ENCODE assay signal across 10 mouse cellular contexts in the genomic region with DNA sequence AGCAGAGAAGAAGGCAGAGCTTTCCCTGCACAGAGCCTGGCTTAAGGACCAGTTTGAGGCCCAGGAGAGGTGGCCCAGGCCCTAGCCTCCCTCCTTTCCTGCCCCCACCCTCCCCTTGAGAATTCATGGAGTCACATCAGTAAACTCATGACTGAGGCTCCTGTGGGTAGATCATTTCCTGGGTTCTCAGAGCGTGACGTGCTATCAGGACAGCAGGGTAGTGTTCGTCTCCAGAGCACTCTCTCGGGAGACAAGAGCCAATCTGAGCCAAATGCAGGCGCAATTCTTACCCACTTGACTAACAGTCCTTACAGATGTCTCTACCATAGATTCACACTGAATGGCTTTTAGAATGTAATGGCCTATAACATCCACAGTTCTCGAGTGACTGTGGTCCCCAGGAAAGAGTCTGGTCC. TPM values are rescaled to one million over a fixed set of nuclear protein-coding genes. Genes with fewer than 3 reads are reported as not detected.
A peak's percentile ranks its signal among the peaks of the same experiment; 100 is the strongest.
DNase-seq lines count a peak whose midpoint lies in the region; ATAC-seq lines count a peak whose summit lies in the region.
"Had no signal": no experiment of that assay in that cellular context is flagged by ENCODE, and none has a peak within 500 bp of the region (broad histone marks: within the 10 kb centered on the region; RNA-seq: fewer than 3 reads in every experiment).

No protein-coding gene starts in this region.

- no peaks in the 10 kb centered on the region for H3K9me3 ChIP-seq in forebrain, embryonic 14.5 days (replicated peaks; ENCODE audit: control insufficient read depth, low read length)
- H3K9me3 ChIP-seq in forebrain, embryonic 11.5 days (ENCODE audit: control insufficient read depth, low read length): no peaks in the 10 kb centered on the region
- H3K9me3 ChIP-seq in neural tube, embryonic 11.5 days (ENCODE audit: control insufficient read depth, low read length): no peaks in the 10 kb centered on the region
- no peaks in the 10 kb centered on the region for H3K9me3 ChIP-seq in intestine, embryonic 16.5 days (ENCODE audit: control insufficient read depth, low read length)
- H3K9me3 ChIP-seq in stomach, embryonic 16.5 days (replicated peaks; ENCODE audit: control insufficient read depth, low read length): no peaks in the 10 kb centered on the region
- H3K9me3 ChIP-seq: liver, embryonic 12.5 days had no signal

- H3K27ac ChIP-seq in forebrain, embryonic 14.5 days (ENCODE audit: low read depth, low read length): peak overlapping the region; percentile 46; the same call in 1 of the 2 replicates
- no peak overlapping the region for H3K27ac ChIP-seq in forebrain, embryonic 11.5 days (ENCODE audit: low read depth, low read length)
- H3K27ac ChIP-seq in neural tube, embryonic 11.5 days (ENCODE audit: low read depth, low read length): no peak overlapping the region
- peak overlapping the region; percentile 68 for H3K27ac ChIP-seq in intestine, embryonic 16.5 days (ENCODE audit: low read length)
- H3K27ac ChIP-seq in stomach, embryonic 16.5 days (ENCODE audit: low read length): peak overlapping the region; percentile 79
- H3K27ac ChIP-seq: liver, embryonic 12.5 days had no signal

- no peak overlapping the region for H3K4me3 ChIP-seq in forebrain, embryonic 14.5 days (ENCODE audit: low read depth, low read length)
- H3K4me3 ChIP-seq in forebrain, embryonic 11.5 days (ENCODE audit: low read depth, low read length): no peak overlapping the region
- H3K4me3 ChIP-seq in neural tube, embryonic 11.5 days (ENCODE audit: low read depth, low read length): no peak overlapping the region
- H3K4me3 ChIP-seq in intestine, embryonic 16.5 days (ENCODE audit: low read length): no peak overlapping the region
- H3K4me3 ChIP-seq in stomach, embryonic 16.5 days (replicated peaks; ENCODE audit: low read length): no peak overlapping the region
- H3K4me3 ChIP-seq: liver, embryonic 12.5 days had no signal

- no peak for ATAC-seq in forebrain, embryonic 14.5 days
- no peak for ATAC-seq in forebrain, embryonic 11.5 days (replicated peaks; ENCODE audit: low FRiP score)
- no peak for ATAC-seq in neural tube, embryonic 11.5 days (ENCODE audit: insufficient read depth, low FRiP score, low TSS enrichment)
- ATAC-seq in intestine, embryonic 16.5 days: peak; percentile 46
- peak; percentile 18; the same call in 1 of the 2 replicates for ATAC-seq in stomach, embryonic 16.5 days (ENCODE audit: insufficient read depth, low FRiP score)
- ATAC-seq: liver, embryonic 12.5 days had no signal

- H3K4me1 ChIP-seq in forebrain, embryonic 14.5 days (ENCODE audit: control insufficient read depth, insufficient read depth, low read length): peaks cover 8% of the 10 kb centered on the region
- no peaks in the 10 kb centered on the region; the same call in 1 of the 2 replicates for H3K4me1 ChIP-seq in forebrain, embryonic 11.5 days (replicated peaks; ENCODE audit: control insufficient read depth, insufficient read depth, low read length)
- 0 out of 2 replicates have a peak, but pooled peaks cover 3% of the 10 kb centered on the region for H3K4me1 ChIP-seq in neural tube, embryonic 11.5 days (ENCODE audit: control insufficient read depth, insufficient read depth, low read length)
- H3K4me1 ChIP-seq in intestine, embryonic 16.5 days (ENCODE audit: control insufficient read depth, insufficient read depth, low read length): peaks cover 28% of the 10 kb centered on the region
- peaks cover 28% of the 10 kb centered on the region for H3K4me1 ChIP-seq in stomach, embryonic 16.5 days (ENCODE audit: control insufficient read depth, insufficient read depth, low read length)

- DNase-seq in forebrain, embryonic 14.5 days (ENCODE audit: low spot score): no peak
- DNase-seq in forebrain, embryonic 11.5 days (ENCODE audit: low spot score): no peak
- DNase-seq in neural tube, embryonic 11.5 days (ENCODE audit: low spot score): no peak
- DNase-seq in neural tube, embryonic 10.5 days (ENCODE audit: extremely low spot score, low spot score): no peak
- no peak for DNase-seq in right cerebral cortex, postnatal 14 days
- DNase-seq in cerebellum, adult 8-10 months: no peak

- H3K27me3 ChIP-seq in forebrain, embryonic 14.5 days (replicated peaks; ENCODE audit: control insufficient read depth, insufficient read depth, low read length): no peaks in the 10 kb centered on the region
- no peaks in the 10 kb centered on the region for H3K27me3 ChIP-seq in forebrain, embryonic 11.5 days (ENCODE audit: control insufficient read depth, insufficient read depth, low read length)
- H3K27me3 ChIP-seq in neural tube, embryonic 11.5 days (ENCODE audit: control insufficient read depth, insufficient read depth, low read length): no peaks in the 10 kb centered on the region
- H3K27me3 ChIP-seq in intestine, embryonic 16.5 days (replicated peaks; ENCODE audit: control insufficient read depth, insufficient read depth, low read length): no peaks in the 10 kb centered on the region
- H3K27me3 ChIP-seq in stomach, embryonic 16.5 days (ENCODE audit: control insufficient read depth, insufficient read depth, low read length): no peaks in the 10 kb centered on the region

- 69% methylated on average over 6 of the region's 6 CpGs for WGBS in forebrain, embryonic 14.5 days
- WGBS in forebrain, embryonic 11.5 days: 76% methylated on average over 6 of the region's 6 CpGs
- WGBS in neural tube, embryonic 11.5 days: 58% methylated on average over 6 of the region's 6 CpGs
- WGBS in intestine, embryonic 16.5 days: 41% methylated on average over 6 of the region's 6 CpGs
- 51% methylated on average over 6 of the region's 6 CpGs for WGBS in stomach, embryonic 16.5 days

- no peaks in the 10 kb centered on the region for H3K36me3 ChIP-seq in forebrain, embryonic 14.5 days (ENCODE audit: control insufficient read depth, insufficient read depth, low read length)
- no peaks in the 10 kb centered on the region for H3K36me3 ChIP-seq in forebrain, embryonic 11.5 days (ENCODE audit: control insufficient read depth, insufficient read depth, low read length)
- H3K36me3 ChIP-seq in neural tube, embryonic 11.5 days (ENCODE audit: control insufficient read depth, insufficient read depth, low read length): no peaks in the 10 kb centered on the region
- no peaks in the 10 kb centered on the region for H3K36me3 ChIP-seq in intestine, embryonic 16.5 days (ENCODE audit: control insufficient read depth, insufficient read depth, low read length)
- no peaks in the 10 kb centered on the region for H3K36me3 ChIP-seq in stomach, embryonic 16.5 days (ENCODE audit: control insufficient read depth, insufficient read depth, low read length)
- H3K36me3 ChIP-seq: liver, embryonic 12.5 days had no signal

- no peak overlapping the region for H3K9ac ChIP-seq in forebrain, embryonic 14.5 days (ENCODE audit: low read length)
- H3K9ac ChIP-seq in forebrain, embryonic 11.5 days (ENCODE audit: low read length): no peak overlapping the region
- H3K9ac ChIP-seq in neural tube, embryonic 11.5 days (ENCODE audit: low read length): peak overlapping the region; percentile 4; the same call in 1 of the 2 replicates
- no peak overlapping the region for H3K9ac ChIP-seq in intestine, embryonic 16.5 days (ENCODE audit: low read depth, low read length)
- no peak overlapping the region for H3K9ac ChIP-seq in stomach, embryonic 16.5 days (ENCODE audit: low read length)
- H3K9ac ChIP-seq: liver, embryonic 12.5 days had no signal

- no peak overlapping the region for H3K4me2 ChIP-seq in forebrain, embryonic 14.5 days (ENCODE audit: low read length)
- H3K4me2 ChIP-seq in forebrain, embryonic 11.5 days (ENCODE audit: low read depth, low read length, severe bottlenecking): no peak overlapping the region
- no peak overlapping the region for H3K4me2 ChIP-seq in neural tube, embryonic 11.5 days (ENCODE audit: low read depth)
- no peak overlapping the region for H3K4me2 ChIP-seq in intestine, embryonic 16.5 days (ENCODE audit: low read depth, low read length)
- no peak overlapping the region for H3K4me2 ChIP-seq in stomach, embryonic 16.5 days (ENCODE audit: low read depth, low read length)
- H3K4me2 ChIP-seq: liver, embryonic 12.5 days had no signal

RNA-seq across cellular contexts. Expression of a gene that starts 18.1 kb away (rescaled TPM):
- polyA plus RNA-seq in forebrain, embryonic 14.5 days (2014; fragmentation: Nextera tagmentation; extraction: Ambion mirVana): 10.4 TPM in 2 replicates
- 4.0 and 4.4 TPM in 2 replicates for polyA plus RNA-seq in forebrain, embryonic 11.5 days (2014; fragmentation: Nextera tagmentation; extraction: Ambion mirVana)
- polyA plus RNA-seq in neural tube, embryonic 11.5 days (2014; fragmentation: Nextera tagmentation; extraction: Ambion mirVana): 6.5 and 7.2 TPM in 2 replicates
- polyA plus RNA-seq in intestine, embryonic 16.5 days (2015; fragmentation: Nextera tagmentation; extraction: Ambion mirVana): 1.7 and 2.1 TPM in 2 replicates
- polyA plus RNA-seq in stomach, embryonic 16.5 days (2015; fragmentation: Nextera tagmentation; extraction: Ambion mirVana): 3.6 and 4.0 TPM in 2 replicates

RNA-seq across cellular contexts. Expression of a gene that starts 25.3 kb away (rescaled TPM):
- polyA plus RNA-seq in forebrain, embryonic 14.5 days (2014; fragmentation: Nextera tagmentation; extraction: Ambion mirVana): not detected in 2 replicates
- polyA plus RNA-seq in forebrain, embryonic 11.5 days (2014; fragmentation: Nextera tagmentation; extraction: Ambion mirVana): not detected in 2 replicates
- polyA plus RNA-seq in neural tube, embryonic 11.5 days (2014; fragmentation: Nextera tagmentation; extraction: Ambion mirVana): 11.5 and 14.5 TPM in 2 replicates
- 0.12 and 0.22 TPM in 2 replicates for polyA plus RNA-seq in intestine, embryonic 16.5 days (2015; fragmentation: Nextera tagmentation; extraction: Ambion mirVana)
- 0.60 and 9.8 TPM in 2 replicates for polyA plus RNA-seq in stomach, embryonic 16.5 days (2015; fragmentation: Nextera tagmentation; extraction: Ambion mirVana)
- polyA plus RNA-seq: small intestine, adult 2 months had no signal

RNA-seq across cellular contexts. Expression of a gene that starts 45.0 kb away (rescaled TPM):
- 2.4 and 3.2 TPM in 2 replicates for polyA plus RNA-seq in forebrain, embryonic 14.5 days (2014; fragmentation: Nextera tagmentation; extraction: Ambion mirVana)
- 0.09 TPM in 1 of 2 replicates, not detected in the other for polyA plus RNA-seq in forebrain, embryonic 11.5 days (2014; fragmentation: Nextera tagmentation; extraction: Ambion mirVana)
- polyA plus RNA-seq in neural tube, embryonic 11.5 days (2014; fragmentation: Nextera tagmentation; extraction: Ambion mirVana): 0.37 and 0.54 TPM in 2 replicates
- 0.11 and 0.16 TPM in 2 replicates for polyA plus RNA-seq in intestine, embryonic 16.5 days (2015; fragmentation: Nextera tagmentation; extraction: Ambion mirVana)
- polyA plus RNA-seq in stomach, embryonic 16.5 days (2015; fragmentation: Nextera tagmentation; extraction: Ambion mirVana): 0.04 and 0.10 TPM in 2 replicates

Comparison
In these comparisons a context has a peak if more than half of its experiments do, and no peak if none do; other contexts are left out.
1. H3K27ac ChIP-seq: peak in forebrain, embryonic 14.5 days (single experiment), intestine, embryonic 16.5 days (single experiment) and stomach, embryonic 16.5 days (single experiment); none in forebrain, embryonic 11.5 days (single experiment) and neural tube, embryonic 11.5 days (single experiment).
2. ATAC-seq: peak in intestine, embryonic 16.5 days (single experiment) and stomach, embryonic 16.5 days (single experiment); none in forebrain, embryonic 14.5 days (single experiment), forebrain, embryonic 11.5 days (single experiment) and neural tube, embryonic 11.5 days (single experiment).